Mouse (Mus musculus): ENCODE measurements around the gene Gm10842. TPM values are rescaled to one million over a fixed set of nuclear protein-coding genes. Genes with fewer than 3 reads are reported as not detected.
"Not testable (repeated sequence)": the region's sequence is repeated elsewhere in the genome, so short reads cannot be mapped to it uniquely, and the experiment has no call there.

The Gm10842 gene
- polyA plus RNA-seq (2015; fragmentation: Nextera tagmentation; extraction: Ambion mirVana) = not detected in 2 replicates

GRCm38 (mm10) chr11:105146593-105146992 is at the start of gene Gm10842:
Gm10842 (plus strand) TSS chr11:105146893.
- H3K36me3 ChIP-seq (ENCODE audit: control insufficient read depth, insufficient read depth, low read length) = no peaks in the 10 kb centered on the region
- peaks cover 3% of the 10 kb centered on the region for H3K4me1 ChIP-seq (ENCODE audit: control insufficient read depth, insufficient read depth, low read length)
- WGBS = 78% methylated on average over 3 of the region's 3 CpGs
- H3K4me3 ChIP-seq (ENCODE audit: low read depth, low read length) = no peak within 1 kb of the TSS
- H3K27me3 ChIP-seq (ENCODE audit: control insufficient read depth, insufficient read depth, low read depth, low read length) = no peaks in the 10 kb centered on the region
- no peak within 1 kb of the TSS for H3K9ac ChIP-seq (ENCODE audit: low read depth, low read length)
- ATAC-seq = no peak
- no peak within 1 kb of the TSS for H3K27ac ChIP-seq (ENCODE audit: low read length)
- H3K4me2 ChIP-seq (ENCODE audit: low read length) = no peak within 1 kb of the TSS
- no peaks in the 10 kb centered on the region for H3K9me3 ChIP-seq (replicated peaks; ENCODE audit: control insufficient read depth, low read length, poor library complexity, severe bottlenecking)

GRCm38 (mm10) chr11:105112448-105112847 is 34.2 kb upstream of the Gm10842 start:
- not testable (repeated sequence) for H3K27ac ChIP-seq (ENCODE audit: low read length); H3K4me2 ChIP-seq (ENCODE audit: low read length); H3K4me1 ChIP-seq (ENCODE audit: control insufficient read depth, insufficient read depth, low read length); H3K4me3 ChIP-seq (ENCODE audit: low read depth, low read length); H3K27me3 ChIP-seq (ENCODE audit: control insufficient read depth, insufficient read depth, low read depth, low read length); H3K9ac ChIP-seq (ENCODE audit: low read depth, low read length); H3K36me3 ChIP-seq (ENCODE audit: control insufficient read depth, insufficient read depth, low read length); ATAC-seq; H3K9me3 ChIP-seq (replicated peaks; ENCODE audit: control insufficient read depth, low read length, poor library complexity, severe bottlenecking)
- WGBS = 78% methylated on average over 21 of the region's 22 CpGs

- ATAC-seq = no peak
- no peaks in the 10 kb centered on the region for H3K27me3 ChIP-seq (ENCODE audit: control insufficient read depth, insufficient read depth, low read depth, low read length)
- no peak overlapping the region for H3K27ac ChIP-seq (ENCODE audit: low read length)
- no peak overlapping the region for H3K4me3 ChIP-seq (ENCODE audit: low read depth, low read length)
- H3K4me2 ChIP-seq (ENCODE audit: low read length) = no peak overlapping the region
- no peaks in the 10 kb centered on the region for H3K36me3 ChIP-seq (ENCODE audit: control insufficient read depth, insufficient read depth, low read length)
- H3K4me1 ChIP-seq (ENCODE audit: control insufficient read depth, insufficient read depth, low read length) = no peaks in the 10 kb centered on the region
- no peaks in the 10 kb centered on the region for H3K9me3 ChIP-seq (replicated peaks; ENCODE audit: control insufficient read depth, low read length, poor library complexity, severe bottlenecking)
- WGBS = 88% methylated on average over 7 of the region's 7 CpGs
- no peak overlapping the region for H3K9ac ChIP-seq (ENCODE audit: low read depth, low read length)
Measured at GRCm38 (mm10) chr11:105117814-105118213, 28.9 kb upstream of the Gm10842 start.

- H3K4me1 ChIP-seq (ENCODE audit: control insufficient read depth, insufficient read depth, low read length) = no peaks in the 10 kb centered on the region
- no peak overlapping the region for H3K9ac ChIP-seq (ENCODE audit: low read depth, low read length)
- 39% methylated on average over 4 of the region's 4 CpGs for WGBS
- ATAC-seq = no peak
- no peak overlapping the region for H3K4me2 ChIP-seq (ENCODE audit: low read length)
- H3K4me3 ChIP-seq (ENCODE audit: low read depth, low read length) = no peak overlapping the region
- no peak overlapping the region for H3K27ac ChIP-seq (ENCODE audit: low read length)
- no peaks in the 10 kb centered on the region for H3K36me3 ChIP-seq (ENCODE audit: control insufficient read depth, insufficient read depth, low read length)
- no peaks in the 10 kb centered on the region for H3K9me3 ChIP-seq (replicated peaks; ENCODE audit: control insufficient read depth, low read length, poor library complexity, severe bottlenecking)
- H3K27me3 ChIP-seq (ENCODE audit: control insufficient read depth, insufficient read depth, low read depth, low read length) = no peaks in the 10 kb centered on the region
Measured at GRCm38 (mm10) chr11:105120551-105121061, 26.1 kb upstream of the Gm10842 start.

GRCm38 (mm10) chr11:105121792-105122191 is 24.9 kb upstream of the Gm10842 start:
- ATAC-seq; H3K4me2 ChIP-seq (ENCODE audit: low read length): not testable (repeated sequence)
- WGBS = 78% methylated on average over 5 of the region's 5 CpGs

GRCm38 (mm10) chr11:105123986-105124385 is 22.7 kb upstream of the Gm10842 start:
- H3K4me1 ChIP-seq (ENCODE audit: control insufficient read depth, insufficient read depth, low read length) = peaks cover 13% of the 10 kb centered on the region
- H3K9ac ChIP-seq (ENCODE audit: low read depth, low read length) = no peak overlapping the region
- H3K27me3 ChIP-seq (ENCODE audit: control insufficient read depth, insufficient read depth, low read depth, low read length) = no peaks in the 10 kb centered on the region
- H3K4me3 ChIP-seq (ENCODE audit: low read depth, low read length) = no peak overlapping the region
- no peak overlapping the region for H3K27ac ChIP-seq (ENCODE audit: low read length)
- no peaks in the 10 kb centered on the region for H3K9me3 ChIP-seq (replicated peaks; ENCODE audit: control insufficient read depth, low read length, poor library complexity, severe bottlenecking)
- 3% methylated on average over 9 of the region's 9 CpGs for WGBS
- no peak overlapping the region for H3K4me2 ChIP-seq (ENCODE audit: low read length)
- no peaks in the 10 kb centered on the region for H3K36me3 ChIP-seq (ENCODE audit: control insufficient read depth, insufficient read depth, low read length)
- no peak for ATAC-seq

More at GRCm38 (mm10) chr11:105121792-105122191, 24.9 kb upstream of the Gm10842 start:
- not testable (repeated sequence) for H3K9ac ChIP-seq (ENCODE audit: low read depth, low read length); H3K4me3 ChIP-seq (ENCODE audit: low read depth, low read length); H3K27me3 ChIP-seq (ENCODE audit: control insufficient read depth, insufficient read depth, low read depth, low read length); H3K27ac ChIP-seq (ENCODE audit: low read length); H3K36me3 ChIP-seq (ENCODE audit: control insufficient read depth, insufficient read depth, low read length); H3K4me1 ChIP-seq (ENCODE audit: control insufficient read depth, insufficient read depth, low read length); H3K9me3 ChIP-seq (replicated peaks; ENCODE audit: control insufficient read depth, low read length, poor library complexity, severe bottlenecking)

GRCm38 (mm10) chr11:105125735-105126519 is 20.8 kb upstream of the Gm10842 start, which contains the start of gene Mettl2:
Mettl2 (plus strand) TSS chr11:105126425.
- H3K4me1 ChIP-seq (ENCODE audit: control insufficient read depth, insufficient read depth, low read length) = peaks cover 13% of the 10 kb centered on the region
- 2% methylated on average over 29 of the region's 38 CpGs for WGBS

GRCm38 (mm10) chr11:105126520-105127029 is 20.1 kb upstream of the Gm10842 start:
- peak overlapping the region; percentile 89 for H3K4me2 ChIP-seq (ENCODE audit: low read length)
- no peak; the same call in 1 of the 2 replicates for ATAC-seq
- H3K36me3 ChIP-seq (ENCODE audit: control insufficient read depth, insufficient read depth, low read length) = 0 out of 2 replicates have a peak, but pooled peaks cover 3% of the 10 kb centered on the region
- H3K4me3 ChIP-seq (ENCODE audit: low read depth, low read length) = peak overlapping the region; percentile 69
- WGBS = under 1% methylated on average over 48 of the region's 49 CpGs
- H3K9ac ChIP-seq (ENCODE audit: low read depth, low read length) = peak overlapping the region; percentile 66
- H3K27me3 ChIP-seq (ENCODE audit: control insufficient read depth, insufficient read depth, low read depth, low read length) = no peaks in the 10 kb centered on the region
- no peaks in the 10 kb centered on the region for H3K9me3 ChIP-seq (replicated peaks; ENCODE audit: control insufficient read depth, low read length, poor library complexity, severe bottlenecking)
- H3K27ac ChIP-seq (ENCODE audit: low read length) = no peak overlapping the region
- peaks cover 13% of the 10 kb centered on the region for H3K4me1 ChIP-seq (ENCODE audit: control insufficient read depth, insufficient read depth, low read length)

More at GRCm38 (mm10) chr11:105125735-105126519, 20.8 kb upstream of the Gm10842 start, which contains the start of gene Mettl2:
- peak; percentile 90 for ATAC-seq
- peak within 1 kb of the TSS; percentile 69 for H3K4me3 ChIP-seq (ENCODE audit: low read depth, low read length)
- H3K27me3 ChIP-seq (ENCODE audit: control insufficient read depth, insufficient read depth, low read depth, low read length) = no peaks in the 10 kb centered on the region
- H3K27ac ChIP-seq (ENCODE audit: low read length) = peak within 1 kb of the TSS; percentile 82
- H3K9ac ChIP-seq (ENCODE audit: low read depth, low read length) = peak within 1 kb of the TSS; percentile 66
- no peaks in the 10 kb centered on the region for H3K9me3 ChIP-seq (replicated peaks; ENCODE audit: control insufficient read depth, low read length, poor library complexity, severe bottlenecking)
- H3K36me3 ChIP-seq (ENCODE audit: control insufficient read depth, insufficient read depth, low read length) = 0 out of 2 replicates have a peak, but pooled peaks cover 3% of the 10 kb centered on the region
- H3K4me2 ChIP-seq (ENCODE audit: low read length) = peak within 1 kb of the TSS; percentile 89

- H3K36me3 ChIP-seq (ENCODE audit: control insufficient read depth, insufficient read depth, low read length) = peaks cover 55% of the 10 kb centered on the region
Measured at GRCm38 (mm10) chr11:105135692-105136091, 11.0 kb upstream of the Gm10842 start.

More at GRCm38 (mm10) chr11:105135692-105136091, 11.0 kb upstream of the Gm10842 start:
- Histone ChIP-seq H3K4me1 (ENCODE audit: control insufficient read depth, insufficient read depth, low read length) (no peaks in the 10 kb centered on the region), H3K27me3 (ENCODE audit: control insufficient read depth, insufficient read depth, low read depth, low read length) (no peaks in the 10 kb centered on the region), H3K4me2 (ENCODE audit: low read length) (no peak overlapping the region), H3K4me3 (ENCODE audit: low read depth, low read length) (no peak overlapping the region), H3K9ac (ENCODE audit: low read depth, low read length) (no peak overlapping the region), H3K9me3 (replicated peaks; ENCODE audit: control insufficient read depth, low read length, poor library complexity, severe bottlenecking) (no peaks in the 10 kb centered on the region), H3K27ac (ENCODE audit: low read length) (no peak overlapping the region)
- 97% methylated on average over 7 of the region's 7 CpGs for WGBS
- ATAC-seq = no peak
